Mouse (Mus musculus): ENCODE measurements around the gene Map4k3. TPM values are rescaled to one million over a fixed set of nuclear protein-coding genes. Genes with fewer than 3 reads are reported as not detected.

Gene Map4k3
- polyA plus RNA-seq, 1 experiment from 2014 or later: 31.1 TPM

- 88% methylated on average over 8 of the region's 8 CpGs for WGBS
- ATAC-seq (ENCODE audit: insufficient number of reproducible peaks, low FRiP score, low TSS enrichment, low read depth): no peak
- Histone ChIP-seq H3K9me3 (no peaks in the 10 kb centered on the region), H3K36me3 (peaks cover 60% of the 10 kb centered on the region), H3K4me3 (no peak overlapping the region), H3K27me3 (no peaks in the 10 kb centered on the region), H3K4me1 (no peaks in the 10 kb centered on the region), H3K27ac (no peak overlapping the region), H3K9ac (no peak overlapping the region), H3K4me2 (no peak overlapping the region)
These were observed 82.6 kb downstream of the Map4k3 start for GRCm38 (mm10) chr17:80645694-80646034.

GRCm38 (mm10) chr17:80644983-80645693 is 83.1 kb downstream of the Map4k3 start:
- WGBS: 83% methylated on average over 14 of the region's 14 CpGs
- ATAC-seq (ENCODE audit: insufficient number of reproducible peaks, low FRiP score, low TSS enrichment, low read depth): no peak

GRCm38 (mm10) chr17:80644567-80644966 is 83.7 kb downstream of the Map4k3 start:
- ATAC-seq (ENCODE audit: insufficient number of reproducible peaks, low FRiP score, low TSS enrichment, low read depth): no peak
- Histone ChIP-seq H3K9ac (no peak overlapping the region), H3K4me2 (no peak overlapping the region), H3K4me3 (no peak overlapping the region), H3K27ac (no peak overlapping the region), H3K9me3 (no peaks in the 10 kb centered on the region), H3K27me3 (no peaks in the 10 kb centered on the region), H3K4me1 (no peaks in the 10 kb centered on the region), H3K36me3 (peaks cover 68% of the 10 kb centered on the region)
- 68% methylated on average over 13 of the region's 13 CpGs for WGBS

More at GRCm38 (mm10) chr17:80644983-80645693, 83.1 kb downstream of the Map4k3 start:
- H3K27ac ChIP-seq: no peak overlapping the region
- no peaks in the 10 kb centered on the region for H3K9me3 ChIP-seq
- H3K4me1 ChIP-seq: no peaks in the 10 kb centered on the region
- peaks cover 64% of the 10 kb centered on the region for H3K36me3 ChIP-seq
- no peak overlapping the region for H3K9ac ChIP-seq
- no peaks in the 10 kb centered on the region for H3K27me3 ChIP-seq
- H3K4me2 ChIP-seq: no peak overlapping the region
- H3K4me3 ChIP-seq: no peak overlapping the region

GRCm38 (mm10) chr17:80638121-80638520 is 90.2 kb downstream of the Map4k3 start:
- no peaks in the 10 kb centered on the region for H3K27me3 ChIP-seq
- peaks cover 51% of the 10 kb centered on the region for H3K36me3 ChIP-seq
- H3K4me1 ChIP-seq: no peaks in the 10 kb centered on the region
- H3K9me3 ChIP-seq: no peaks in the 10 kb centered on the region
- H3K9ac ChIP-seq: no peak overlapping the region
- no peak for ATAC-seq (ENCODE audit: insufficient number of reproducible peaks, low FRiP score, low TSS enrichment, low read depth)
- no peak overlapping the region for H3K27ac ChIP-seq
- 75% methylated on average over 8 of the region's 8 CpGs for WGBS
- no peak overlapping the region for H3K4me2 ChIP-seq
- H3K4me3 ChIP-seq: no peak overlapping the region

- H3K4me2 ChIP-seq: no peak overlapping the region
- H3K36me3 ChIP-seq: peaks cover 56% of the 10 kb centered on the region
- H3K9ac ChIP-seq: no peak overlapping the region
- no peak for ATAC-seq (ENCODE audit: insufficient number of reproducible peaks, low FRiP score, low TSS enrichment, low read depth)
- H3K27ac ChIP-seq: no peak overlapping the region
- H3K9me3 ChIP-seq: no peaks in the 10 kb centered on the region
- no peak overlapping the region for H3K4me3 ChIP-seq
- WGBS: 84% methylated on average over 1 of the region's 1 CpGs
- H3K4me1 ChIP-seq: no peaks in the 10 kb centered on the region
- no peaks in the 10 kb centered on the region for H3K27me3 ChIP-seq
These were observed 92.5 kb downstream of the Map4k3 start for GRCm38 (mm10) chr17:80635794-80636193.

- Histone ChIP-seq H3K4me1 (no peaks in the 10 kb centered on the region), H3K27me3 (no peaks in the 10 kb centered on the region), H3K4me2 (no peak overlapping the region), H3K36me3 (peaks cover 46% of the 10 kb centered on the region), H3K27ac (no peak overlapping the region), H3K9me3 (no peaks in the 10 kb centered on the region), H3K9ac (no peak overlapping the region), H3K4me3 (no peak overlapping the region)
- 96% methylated on average over 5 of the region's 5 CpGs for WGBS
- no peak for ATAC-seq (ENCODE audit: insufficient number of reproducible peaks, low FRiP score, low TSS enrichment, low read depth)
These were observed 95.4 kb downstream of the Map4k3 start for GRCm38 (mm10) chr17:80632846-80633245.

GRCm38 (mm10) chr17:80632354-80632753 is 95.9 kb downstream of the Map4k3 start:
- WGBS: 94% methylated on average over 4 of the region's 4 CpGs
- Histone ChIP-seq H3K36me3 (peaks cover 46% of the 10 kb centered on the region), H3K4me3 (no peak overlapping the region), H3K27me3 (no peaks in the 10 kb centered on the region), H3K4me2 (no peak overlapping the region), H3K4me1 (no peaks in the 10 kb centered on the region), H3K9me3 (no peaks in the 10 kb centered on the region), H3K9ac (no peak overlapping the region), H3K27ac (no peak overlapping the region)
- no peak for ATAC-seq (ENCODE audit: insufficient number of reproducible peaks, low FRiP score, low TSS enrichment, low read depth)

- H3K4me2 ChIP-seq: no peak overlapping the region
- no peak overlapping the region for H3K9ac ChIP-seq
- no peaks in the 10 kb centered on the region for H3K4me1 ChIP-seq
- no peaks in the 10 kb centered on the region for H3K9me3 ChIP-seq
- H3K4me3 ChIP-seq: no peak overlapping the region
- ATAC-seq (ENCODE audit: insufficient number of reproducible peaks, low FRiP score, low TSS enrichment, low read depth): no peak
- 97% methylated on average over 3 of the region's 3 CpGs for WGBS
- no peaks in the 10 kb centered on the region for H3K27me3 ChIP-seq
- H3K36me3 ChIP-seq: peaks cover 44% of the 10 kb centered on the region
- no peak overlapping the region for H3K27ac ChIP-seq
These were observed 97.3 kb downstream of the Map4k3 start for GRCm38 (mm10) chr17:80631028-80631427.

- no peaks in the 10 kb centered on the region for H3K9me3 ChIP-seq
- no peaks in the 10 kb centered on the region for H3K4me1 ChIP-seq
- H3K9ac ChIP-seq: no peak overlapping the region
- H3K4me2 ChIP-seq: no peak overlapping the region
- peaks cover 3% of the 10 kb centered on the region; the same call in 1 of the 2 replicates for H3K36me3 ChIP-seq
- no peak overlapping the region for H3K4me3 ChIP-seq
- no peak overlapping the region for H3K27ac ChIP-seq
- no peaks in the 10 kb centered on the region for H3K27me3 ChIP-seq
- ATAC-seq (ENCODE audit: insufficient number of reproducible peaks, low FRiP score, low TSS enrichment, low read depth): no peak
These were observed 103.3 kb downstream of the Map4k3 start for GRCm38 (mm10) chr17:80624979-80625378.

- Histone ChIP-seq H3K36me3 (peaks cover 23% of the 10 kb centered on the region), H3K4me1 (no peaks in the 10 kb centered on the region), H3K9ac (no peak overlapping the region), H3K9me3 (no peaks in the 10 kb centered on the region), H3K4me2 (no peak overlapping the region), H3K4me3 (no peak overlapping the region), H3K27me3 (no peaks in the 10 kb centered on the region), H3K27ac (no peak overlapping the region)
- ATAC-seq (ENCODE audit: insufficient number of reproducible peaks, low FRiP score, low TSS enrichment, low read depth): no peak
- 71% methylated on average over 4 of the region's 4 CpGs for WGBS
These were observed 106.6 kb downstream of the Map4k3 start for GRCm38 (mm10) chr17:80621691-80622090.

- 48% methylated on average over 5 of the region's 5 CpGs for WGBS
- H3K27me3 ChIP-seq: no peaks in the 10 kb centered on the region
- no peak overlapping the region for H3K9ac ChIP-seq
- ATAC-seq (ENCODE audit: insufficient number of reproducible peaks, low FRiP score, low TSS enrichment, low read depth): no peak
- no peak overlapping the region for H3K27ac ChIP-seq
- peaks cover 25% of the 10 kb centered on the region for H3K36me3 ChIP-seq
- no peak overlapping the region for H3K4me3 ChIP-seq
- H3K4me2 ChIP-seq: no peak overlapping the region
- no peaks in the 10 kb centered on the region for H3K9me3 ChIP-seq
- no peaks in the 10 kb centered on the region for H3K4me1 ChIP-seq
These were observed 107.4 kb downstream of the Map4k3 start for GRCm38 (mm10) chr17:80620786-80621423.

- peaks cover 38% of the 10 kb centered on the region for H3K36me3 ChIP-seq
- no peak overlapping the region for H3K27ac ChIP-seq
- no peaks in the 10 kb centered on the region for H3K27me3 ChIP-seq
- no peak overlapping the region for H3K4me2 ChIP-seq
- 86% methylated on average over 13 of the region's 13 CpGs for WGBS
- ATAC-seq (ENCODE audit: insufficient number of reproducible peaks, low FRiP score, low TSS enrichment, low read depth): no peak
- H3K9ac ChIP-seq: no peak overlapping the region
- no peak overlapping the region for H3K4me3 ChIP-seq
- no peaks in the 10 kb centered on the region for H3K9me3 ChIP-seq
- no peaks in the 10 kb centered on the region for H3K4me1 ChIP-seq
These were observed 108.7 kb downstream of the Map4k3 start for GRCm38 (mm10) chr17:80619556-80619955.
